Mouse (Mus musculus) embryonic facial prominence, embryonic 10.5 days (tissue): Measurements from ENCODE around the gene Olfr633. TPM values are rescaled to one million over a fixed set of nuclear protein-coding genes. Genes with fewer than 3 reads are reported as not detected.
A peak's percentile ranks its signal among the peaks of the same experiment; 100 is the strongest.
"Not testable (repeated sequence)": the region's sequence is repeated elsewhere in the genome, so short reads cannot be mapped to it uniquely, and the experiment has no call there.

ENCODE experiments used
- DNase-seq: peaks from one replicate; pipeline ENCODE4 v3.0.0-alpha.2; 2017; ENCODE audit warnings: low spot score
- H3K27ac ChIP-seq: fragments of 300-500 bp; sonication (generic); replicated peaks from 2 replicates; pipeline ENCODE4 v1.5.1; 2016; ENCODE audit warnings: mild to moderate bottlenecking
- H3K27me3 ChIP-seq: fragments of 300-500 bp; sonication (generic); replicated peaks from 2 replicates; pipeline ENCODE4 v1.6.1; 2016; ENCODE audit warnings: low read depth, mild to moderate bottlenecking; ENCODE audit not compliant: poor library complexity, severe bottlenecking
- H3K36me3 ChIP-seq: fragments of 300-500 bp; sonication (generic); replicated peaks from 2 replicates; pipeline ENCODE4 v1.6.1; 2016; ENCODE audit warnings: mild to moderate bottlenecking, moderate library complexity
- H3K4me1 ChIP-seq: fragments of 300-500 bp; sonication (generic); 2 replicates; pipeline ENCODE4 v1.6.1; 2016
- H3K4me3 ChIP-seq: fragments of 300-500 bp; sonication (generic); 2 replicates; pipeline ENCODE4 v1.5.1; 2016; ENCODE audit warnings: mild to moderate bottlenecking, moderate library complexity
- H3K9me3 ChIP-seq: fragments of 300-500 bp; sonication (generic); 2 replicates; pipeline ENCODE4 v1.6.1; 2016; ENCODE audit warnings: mild to moderate bottlenecking
- WGBS: fragments of 180-500 bp; shearing (Covaris S2); methylation state at CpG from one replicate; pipeline ENCODE4 v1.1.7; 2016; 5-methylcytosine and 5-hydroxymethylcytosine counted together
- polyA plus RNA-seq: library from polyadenylated mRNA; unstranded; fragments of >200 nt; fragmentation: Nextera tagmentation; extraction: Ambion mirVana; gene quantifications from 2 replicates; pipeline ENCODE4 v1.2.1, GENCODE M21; 2016

Gene Olfr633
- polyA plus RNA-seq, result 0.05 TPM in 1 of 2 replicates, not detected in the other

GRCm38 (mm10) chr7:103944137-103944536 is at the start of gene Olfr633:
TSS of gene Olfr633 (plus strand) at chr7:103944437.
- Histone ChIP-seq H3K9me3 (no peaks in the 10 kb centered on the region), H3K27me3 (no peaks in the 10 kb centered on the region), H3K36me3 (no peaks in the 10 kb centered on the region), H3K4me3 (no peak within 1 kb of the TSS), H3K4me1 (no peaks in the 10 kb centered on the region), H3K27ac (no peak within 1 kb of the TSS)
- DNase-seq, result no peak

- H3K4me1 ChIP-seq, result no peaks in the 10 kb centered on the region
- H3K27ac ChIP-seq, result no peak within 1 kb of the TSS
- no peaks in the 10 kb centered on the region for H3K27me3 ChIP-seq
- no peak for DNase-seq
- H3K9me3 ChIP-seq, result no peaks in the 10 kb centered on the region
- no peaks in the 10 kb centered on the region for H3K36me3 ChIP-seq
- H3K4me3 ChIP-seq, result no peak within 1 kb of the TSS
- 73% methylated on average over 2 of the region's 2 CpGs for WGBS
Measured at GRCm38 (mm10) chr7:103903187-103903586, 41.0 kb upstream of the Olfr633 start, which contains the start of gene Olfr65. TSS of gene Olfr65 (plus strand) at chr7:103903487.

- H3K4me1 ChIP-seq, result no peaks in the 10 kb centered on the region
- no peaks in the 10 kb centered on the region for H3K27me3 ChIP-seq
- H3K27ac ChIP-seq, result no peak overlapping the region
- no peak overlapping the region for H3K4me3 ChIP-seq
- no peaks in the 10 kb centered on the region for H3K36me3 ChIP-seq
- DNase-seq, result no peak
- no peaks in the 10 kb centered on the region for H3K9me3 ChIP-seq
- WGBS, result 35% methylated on average over 3 of the region's 3 CpGs
Measured at GRCm38 (mm10) chr7:103910047-103910446, 34.2 kb upstream of the Olfr633 start.

GRCm38 (mm10) chr7:103912969-103913511 is 31.2 kb upstream of the Olfr633 start:
- Histone ChIP-seq H3K27me3 (no peaks in the 10 kb centered on the region), H3K27ac (no peak overlapping the region), H3K36me3 (no peaks in the 10 kb centered on the region), H3K4me1 (no peaks in the 10 kb centered on the region), H3K9me3 (no peaks in the 10 kb centered on the region), H3K4me3 (no peak overlapping the region)
- whole genome bisulfite sequencing, result 45% methylated on average over 8 of the region's 8 CpGs
- peak; percentile 41 for DNase-seq

GRCm38 (mm10) chr7:103915338-103915737 is 28.9 kb upstream of the Olfr633 start:
- H3K27ac ChIP-seq, result no peak overlapping the region
- H3K4me1 ChIP-seq, result no peaks in the 10 kb centered on the region
- H3K27me3 ChIP-seq, result no peaks in the 10 kb centered on the region
- H3K36me3 ChIP-seq, result no peaks in the 10 kb centered on the region
- H3K9me3 ChIP-seq, result no peaks in the 10 kb centered on the region
- DNase-seq, result no peak
- no peak overlapping the region for H3K4me3 ChIP-seq

GRCm38 (mm10) chr7:103928525-103928924 is 15.7 kb upstream of the Olfr633 start, which contains the start of gene Olfr631:
TSS of gene Olfr631 (plus strand) at chr7:103928825.
- H3K4me1 ChIP-seq, result no peaks in the 10 kb centered on the region
- no peak within 1 kb of the TSS for H3K4me3 ChIP-seq
- H3K9me3 ChIP-seq, result no peaks in the 10 kb centered on the region
- no peak within 1 kb of the TSS for H3K27ac ChIP-seq
- H3K36me3 ChIP-seq, result no peaks in the 10 kb centered on the region
- no peaks in the 10 kb centered on the region for H3K27me3 ChIP-seq
- DNase-seq, result no peak

GRCm38 (mm10) chr7:103934264-103934663 is 10.0 kb upstream of the Olfr633 start, which contains the start of gene Olfr632:
TSS of gene Olfr632 (plus strand) at chr7:103934347.
- Histone ChIP-seq H3K36me3 (no peaks in the 10 kb centered on the region), H3K4me3 (no peak within 1 kb of the TSS), H3K4me1 (no peaks in the 10 kb centered on the region), H3K27ac (no peak within 1 kb of the TSS), H3K27me3 (no peaks in the 10 kb centered on the region), H3K9me3 (no peaks in the 10 kb centered on the region)
- WGBS, result 77% methylated on average over 2 of the region's 2 CpGs
- no peak for DNase-seq

GRCm38 (mm10) chr7:103942730-103943129 is 1.5 kb upstream of the Olfr633 start:
- Histone ChIP-seq H3K36me3 (no peaks in the 10 kb centered on the region), H3K4me3 (no peak overlapping the region), H3K27me3 (no peaks in the 10 kb centered on the region), H3K9me3 (no peaks in the 10 kb centered on the region), H3K4me1 (no peaks in the 10 kb centered on the region), H3K27ac (no peak overlapping the region)
- peak; percentile 65 for DNase-seq
- WGBS, result 22% methylated on average over 2 of the region's 2 CpGs

- H3K36me3 ChIP-seq, DNase-seq, H3K4me1 ChIP-seq, H3K27ac ChIP-seq, H3K4me3 ChIP-seq, H3K9me3 ChIP-seq, H3K27me3 ChIP-seq: not testable (repeated sequence)
- 95% methylated on average over 22 of the region's 22 CpGs for WGBS
Measured at GRCm38 (mm10) chr7:103966873-103967272, 22.6 kb downstream of the Olfr633 start.

- no peaks in the 10 kb centered on the region for H3K27me3 ChIP-seq
- no peak within 1 kb of the TSS for H3K27ac ChIP-seq
- H3K4me3 ChIP-seq, result no peak within 1 kb of the TSS
- DNase-seq, result no peak
- 76% methylated on average over 1 of the region's 1 CpGs for WGBS
- H3K36me3 ChIP-seq, result no peaks in the 10 kb centered on the region
- H3K4me1 ChIP-seq, result no peaks in the 10 kb centered on the region
- no peaks in the 10 kb centered on the region for H3K9me3 ChIP-seq
Measured at GRCm38 (mm10) chr7:103970852-103971251, 26.6 kb downstream of the Olfr633 start, which contains the start of gene Olfr635. TSS of gene Olfr635 (plus strand) at chr7:103971152.

- Histone ChIP-seq H3K27ac (no peak overlapping the region), H3K36me3 (no peaks in the 10 kb centered on the region), H3K27me3 (no peaks in the 10 kb centered on the region), H3K9me3 (no peaks in the 10 kb centered on the region), H3K4me3 (no peak overlapping the region), H3K4me1 (no peaks in the 10 kb centered on the region)
- WGBS, result 80% methylated on average over 1 of the region's 1 CpGs
- no peak for DNase-seq
Measured at GRCm38 (mm10) chr7:103971782-103972181, 27.5 kb downstream of the Olfr633 start.

GRCm38 (mm10) chr7:103998446-103998845 is 54.2 kb downstream of the Olfr633 start, which contains the start of gene Olfr638:
TSS of gene Olfr638 (plus strand) at chr7:103998746.
- Histone ChIP-seq H3K27ac (no peak within 1 kb of the TSS), H3K4me3 (no peak within 1 kb of the TSS), H3K4me1 (no peaks in the 10 kb centered on the region), H3K27me3 (no peaks in the 10 kb centered on the region), H3K36me3 (no peaks in the 10 kb centered on the region), H3K9me3 (no peaks in the 10 kb centered on the region)
- DNase-seq, result no peak
